In the genomic region with DNA sequence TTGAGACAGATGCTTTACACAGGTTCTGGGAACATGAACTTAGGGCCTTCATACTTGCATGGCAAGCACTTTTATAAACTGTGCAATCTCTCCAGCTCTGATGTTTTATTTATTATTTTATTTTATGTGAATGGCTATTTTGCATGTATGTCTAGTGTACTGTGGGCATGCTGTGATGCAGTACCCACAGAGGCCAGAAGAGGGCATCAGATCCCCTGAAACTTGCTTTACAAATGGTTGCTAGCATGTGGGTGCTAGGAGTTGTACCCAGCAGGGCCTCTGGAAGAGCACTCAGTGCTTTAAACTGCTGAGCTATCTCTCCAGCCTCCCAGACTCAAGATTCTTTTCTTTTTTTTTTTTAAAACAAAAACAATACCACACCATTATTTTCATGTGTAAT, we compare ENCODE assay signal across 10 mouse cellular contexts. TPM values are rescaled to one million over a fixed set of nuclear protein-coding genes. Genes with fewer than 3 reads are reported as not detected.
DNase-seq lines count a peak whose midpoint lies in the region; ATAC-seq and TF ChIP-seq lines count a peak whose summit lies in the region.
"Had no signal": no experiment of that assay in that cellular context is flagged by ENCODE, and none has a peak within 500 bp of the region (broad histone marks: within the 10 kb centered on the region; RNA-seq: fewer than 3 reads in every experiment).

No protein-coding gene starts in this region.

- TF ChIP-seq POLR2A in bone marrow, adult 2 months (IDR thresholded peaks at IDR 0.05; ENCODE audit: borderline replicate concordance, control insufficient read depth, low read depth, low read length): no peak
- TF ChIP-seq POLR2A in spleen, adult 2 months (IDR thresholded peaks at IDR 0.05; ENCODE audit: low read depth, low read length): no peak

- H3K36me3 ChIP-seq in spleen, adult 2 months (ENCODE audit: control insufficient read depth, insufficient read depth, low read length): no peaks in the 10 kb centered on the region
- H3K36me3 ChIP-seq: hindbrain, embryonic 15.5 days; neural tube, embryonic 13.5 days had no signal

- H3K27me3 ChIP-seq in spleen, adult 2 months (ENCODE audit: control insufficient read depth, insufficient read depth, low read length): no peaks in the 10 kb centered on the region
- H3K27me3 ChIP-seq: hindbrain, embryonic 15.5 days; neural tube, embryonic 13.5 days had no signal

- intact Hi-C loops in gastrocnemius, adult 2 months (cut with DNase I): loop anchor here (2.0 kb wide), 1 partner anchor 96 kb away; no protein-coding TSS in a partner anchor
- intact Hi-C loops in gastrocnemius, postnatal 14 days (cut with DNase I; ENCODE audit: low total_unique reads): loop anchor here (5.0 kb wide), 1 partner anchor 99 kb away; no protein-coding TSS in a partner anchor

- no peaks in the 10 kb centered on the region for H3K4me1 ChIP-seq in bone marrow, adult 2 months (ENCODE audit: control insufficient read depth, insufficient read depth, low read length)
- no peaks in the 10 kb centered on the region for H3K4me1 ChIP-seq in spleen, adult 2 months (ENCODE audit: control insufficient read depth, insufficient read depth, insufficient read length)
- H3K4me1 ChIP-seq: hindbrain, embryonic 15.5 days; neural tube, embryonic 13.5 days had no signal

- 0 out of 2 replicates have a peak, but pooled peaks have one; percentile 70 for ATAC-seq in erythroid progenitor cell, adult 5-6 weeks (replicated peaks; ENCODE audit: low FRiP score, poor library complexity, severe bottlenecking)

- peak; percentile 72 for TF ChIP-seq CTCF in gastrocnemius, adult 2 months (IDR thresholded peaks at IDR 0.05)
- peak; percentile 56 for TF ChIP-seq CTCF in bone marrow, adult 2 months (IDR thresholded peaks at IDR 0.05; ENCODE audit: control insufficient read depth, insufficient read depth, low read length)
- peak; percentile 20; the same call in 1 of the 2 replicates for TF ChIP-seq CTCF in spleen, adult 2 months (IDR thresholded peaks at IDR 0.05; ENCODE audit: extremely low read depth, insufficient read depth, insufficient read length, insufficient replicate concordance)

- no peak overlapping the region for H3K4me3 ChIP-seq in gastrocnemius, adult 2 months
- H3K4me3 ChIP-seq in bone marrow, adult 2 months (replicated peaks; ENCODE audit: control insufficient read depth, low read depth, low read length): no peak overlapping the region
- H3K4me3 ChIP-seq in spleen, adult 2 months (ENCODE audit: extremely low read depth, insufficient read depth, insufficient read length): no peak overlapping the region
- H3K4me3 ChIP-seq: hindbrain, embryonic 15.5 days; neural tube, embryonic 13.5 days had no signal

- peak; percentile 21 for DNase-seq in gastrocnemius, adult 2 months
- DNase-seq in gastrocnemius, postnatal 14 days: no peak
- peak; percentile 11 for DNase-seq in right cerebral cortex, adult 18-20 months
- DNase-seq in right cerebral cortex, postnatal 10 days (ENCODE audit: low spot score in 2 of 2): no peak
- DNase-seq in lung, adult 18-20 months: peak; percentile 13 to 24
- peak; percentile 8 to 41 for DNase-seq in spleen, adult 2 months (ENCODE audit: low read depth in 1 of 2, low spot score in 2 of 2)

- H3K27ac ChIP-seq in gastrocnemius, adult 2 months: no peak overlapping the region
- no peak overlapping the region for H3K27ac ChIP-seq in bone marrow, adult 2 months (ENCODE audit: control insufficient read depth, insufficient read depth, low read depth, low read length, poor library complexity)
- no peak overlapping the region for H3K27ac ChIP-seq in spleen, adult 2 months (ENCODE audit: insufficient read depth, low read length)
- H3K27ac ChIP-seq: hindbrain, embryonic 15.5 days; neural tube, embryonic 13.5 days had no signal

RNA-seq across cellular contexts. Expression of a gene that starts 38.8 kb away (rescaled TPM):
- under 1 TPM; 0.84 to 0.89 TPM for total RNA-seq in gastrocnemius, adult 2 months (2021)
- 1 to 10 TPM; 4.3 to 5.2 TPM for total RNA-seq in gastrocnemius, postnatal 14 days (2021)
- 7.6 and 21.7 TPM in 2 replicates for polyA plus RNA-seq in bone marrow, adult 2 months (2011; ENCODE audit: insufficient read depth, insufficient read length, low replicate concordance, missing spikeins)
- total RNA-seq in erythroid progenitor cell, adult 5-6 weeks (2015; ENCODE audit: low replicate concordance): 46.1 and 69.2 TPM in 2 replicates
- 18.8 and 30.8 TPM in 2 replicates for total RNA-seq in erythroid progenitor cell, adult 5-6 weeks (2017; ENCODE audit: low replicate concordance)
- polyA plus RNA-seq in spleen, adult 2 months (2012; rRNA removed): 7.3 and 10.4 TPM in 2 replicates

Comparison
In these comparisons a context has a peak if more than half of its experiments do, and no peak if none do; other contexts are left out.
1. DNase-seq: peak in gastrocnemius, adult 2 months (single experiment), right cerebral cortex, adult 18-20 months (single experiment), lung, adult 18-20 months (2 of 2) and spleen, adult 2 months (2 of 2); none in gastrocnemius, postnatal 14 days (single experiment) and right cerebral cortex, postnatal 10 days (0 of 2).
2. CTCF ChIP-seq: peak in every context shown above with its lines; median percentile 72 in gastrocnemius, adult 2 months; 56 in bone marrow, adult 2 months; 20 in spleen, adult 2 months.